Mouse (Mus musculus) erythroblast, embryonic 14.5 days (primary cell): ENCODE data around the gene Polr1b.

Experiments used
- GATA1 ChIP-seq: IDR thresholded peaks from 2 replicates; pipeline ENCODE4 v1.6.1; 2012; ENCODE audit warnings: low read length, inconsistent platforms, mixed read lengths
- TAL1 ChIP-seq: IDR thresholded peaks from 3 replicates; pipeline ENCODE4 v1.6.1; 2012; ENCODE audit warnings: low read length, inconsistent platforms, mixed read lengths

DNA sequence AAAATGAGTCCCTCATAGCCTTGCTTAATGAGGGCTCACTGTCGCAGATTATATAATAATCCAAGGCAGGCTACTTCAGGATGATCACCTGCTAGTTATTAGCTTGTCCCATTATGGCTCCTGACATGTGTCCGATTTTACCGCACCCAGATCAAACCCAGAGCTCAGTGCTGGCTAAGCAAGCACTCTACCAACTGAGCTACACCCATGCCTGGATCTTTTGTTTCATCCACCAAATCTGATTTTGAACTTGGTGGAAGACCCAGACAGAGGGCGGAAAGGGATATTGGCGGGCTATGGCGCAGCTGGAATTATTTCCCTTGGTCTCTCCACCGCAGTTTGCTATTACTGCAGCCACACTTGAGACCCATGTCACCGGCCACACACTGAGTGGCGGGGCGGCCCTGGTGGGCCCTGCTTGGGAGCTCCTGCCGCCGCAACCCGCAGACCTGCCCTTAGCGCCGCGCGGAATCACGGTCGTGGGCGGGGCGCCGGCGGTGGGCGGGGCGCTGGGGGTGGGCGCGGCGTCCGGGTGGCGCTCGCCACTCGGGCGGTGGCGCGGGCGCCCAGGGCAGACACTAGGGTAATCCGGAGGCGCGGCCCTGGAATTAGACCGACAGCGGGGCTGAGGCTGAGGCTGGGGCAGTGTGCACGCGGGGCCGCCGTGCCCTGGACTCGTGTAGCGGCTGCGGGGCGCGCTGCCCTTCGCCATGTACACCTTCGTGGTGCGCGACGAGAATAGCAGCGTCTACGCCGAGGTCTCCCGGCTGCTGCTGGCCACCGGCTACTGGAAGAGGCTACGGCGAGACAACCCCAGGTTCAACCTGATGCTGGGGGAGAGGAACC, 35.1 kb upstream of the Polr1b start, which contains the start of gene Ttl:
- TF ChIP-seq GATA1 = no peak
- TF ChIP-seq TAL1 = no peak
